Comparison of ENCODE assay signal across 17 mouse cellular contexts in genomic region chr14:102016572-102016971, GRCm38 (mm10).
DNase-seq lines count a peak whose midpoint lies in the region; ATAC-seq and TF ChIP-seq lines count a peak whose summit lies in the region.
"Had no signal": no experiment of that assay in that cellular context is flagged by ENCODE, and none has a peak within 500 bp of the region (broad histone marks: within the 10 kb centered on the region; RNA-seq: fewer than 3 reads in every experiment).

No protein-coding gene starts in this region.

- ATAC-seq in forebrain, embryonic 14.5 days: peak; percentile 55
- no peak for ATAC-seq in midbrain, embryonic 14.5 days (ENCODE audit: low FRiP score, low TSS enrichment)
- ATAC-seq: forebrain, embryonic 16.5 days; intestine, embryonic 15.5 days had no signal

- no peak for TF ChIP-seq CTCF in brain, embryonic 14.5 days (IDR thresholded peaks at IDR 0.05; ENCODE audit: borderline replicate concordance, extremely low read depth, insufficient read depth, insufficient read length)

- no peak overlapping the region for H3K4me3 ChIP-seq in forebrain, embryonic 14.5 days (ENCODE audit: low read depth, low read length)
- no peak overlapping the region for H3K4me3 ChIP-seq in forebrain, embryonic 10.5 days
- H3K4me3 ChIP-seq in midbrain, embryonic 14.5 days (replicated peaks; ENCODE audit: low read depth, low read length): no peak overlapping the region
- H3K4me3 ChIP-seq: embryonic facial prominence, embryonic 12.5 days; heart, adult 2 months; heart, embryonic 12.5 days; hindbrain, embryonic 10.5 days; intestine, embryonic 15.5 days had no signal

- no peak overlapping the region for H3K4me2 ChIP-seq in forebrain, embryonic 14.5 days (ENCODE audit: low read length)
- no peak overlapping the region for H3K4me2 ChIP-seq in midbrain, embryonic 14.5 days (ENCODE audit: low read length)
- H3K4me2 ChIP-seq: embryonic facial prominence, embryonic 12.5 days; heart, embryonic 12.5 days; intestine, embryonic 15.5 days had no signal

- no peaks in the 10 kb centered on the region for H3K36me3 ChIP-seq in forebrain, embryonic 14.5 days (ENCODE audit: control insufficient read depth, insufficient read depth, low read length)
- no peaks in the 10 kb centered on the region for H3K36me3 ChIP-seq in forebrain, embryonic 10.5 days (replicated peaks)
- no peaks in the 10 kb centered on the region for H3K36me3 ChIP-seq in midbrain, embryonic 14.5 days (ENCODE audit: control insufficient read depth, insufficient read depth, low read length)
- H3K36me3 ChIP-seq: embryonic facial prominence, embryonic 12.5 days; heart, embryonic 12.5 days; hindbrain, embryonic 10.5 days; intestine, embryonic 15.5 days had no signal

- H3K27ac ChIP-seq in forebrain, embryonic 14.5 days (ENCODE audit: low read depth, low read length): no peak overlapping the region
- no peak overlapping the region for H3K27ac ChIP-seq in forebrain, embryonic 10.5 days
- H3K27ac ChIP-seq in midbrain, embryonic 14.5 days (replicated peaks; ENCODE audit: low read depth, low read length): no peak overlapping the region
- H3K27ac ChIP-seq: embryonic facial prominence, embryonic 12.5 days; heart, adult 2 months; hindbrain, embryonic 10.5 days; intestine, embryonic 15.5 days had no signal

- H3K4me1 ChIP-seq in forebrain, embryonic 14.5 days (ENCODE audit: control insufficient read depth, insufficient read depth, low read length): no peaks in the 10 kb centered on the region
- H3K4me1 ChIP-seq in forebrain, embryonic 10.5 days: no peaks in the 10 kb centered on the region
- no peaks in the 10 kb centered on the region for H3K4me1 ChIP-seq in midbrain, embryonic 14.5 days (ENCODE audit: control insufficient read depth, insufficient read depth, low read length)
- H3K4me1 ChIP-seq: embryonic facial prominence, embryonic 12.5 days; heart, embryonic 12.5 days; hindbrain, embryonic 10.5 days had no signal

- no peaks in the 10 kb centered on the region for H3K27me3 ChIP-seq in forebrain, embryonic 14.5 days (replicated peaks; ENCODE audit: control insufficient read depth, insufficient read depth, low read length)
- no peaks in the 10 kb centered on the region for H3K27me3 ChIP-seq in forebrain, embryonic 10.5 days (ENCODE audit: poor library complexity, severe bottlenecking)
- no peaks in the 10 kb centered on the region for H3K27me3 ChIP-seq in midbrain, embryonic 14.5 days (ENCODE audit: control insufficient read depth, insufficient read depth, low read length)
- H3K27me3 ChIP-seq: embryonic facial prominence, embryonic 12.5 days; heart, embryonic 12.5 days; intestine, embryonic 15.5 days had no signal

- H3K9me3 ChIP-seq in forebrain, embryonic 14.5 days (replicated peaks; ENCODE audit: control insufficient read depth, low read length): no peaks in the 10 kb centered on the region
- H3K9me3 ChIP-seq in forebrain, embryonic 10.5 days: no peaks in the 10 kb centered on the region
- no peaks in the 10 kb centered on the region for H3K9me3 ChIP-seq in midbrain, embryonic 14.5 days (ENCODE audit: control insufficient read depth, low read length)
- H3K9me3 ChIP-seq: embryonic facial prominence, embryonic 12.5 days; heart, embryonic 12.5 days; hindbrain, embryonic 10.5 days; intestine, embryonic 15.5 days had no signal

- H3K9ac ChIP-seq in forebrain, embryonic 14.5 days (ENCODE audit: low read length): no peak overlapping the region
- no peak overlapping the region for H3K9ac ChIP-seq in midbrain, embryonic 14.5 days (replicated peaks; ENCODE audit: low read length)
- H3K9ac ChIP-seq: embryonic facial prominence, embryonic 12.5 days; heart, embryonic 12.5 days; intestine, embryonic 15.5 days had no signal

- no peak for TF ChIP-seq POLR2A in brain, embryonic 14.5 days (IDR thresholded peaks at IDR 0.05; ENCODE audit: borderline replicate concordance, extremely low read depth, insufficient read depth, insufficient read length, poor library complexity, severe bottlenecking)

- peak; percentile 19 to 23 for DNase-seq in cerebellum, adult 18-20 months
- DNase-seq in cerebellum, postnatal 4 days (ENCODE audit: low spot score in 2 of 2): no peak
- peak; percentile 56 for DNase-seq in forebrain, embryonic 14.5 days (ENCODE audit: low spot score)
- no peak for DNase-seq in forebrain, embryonic 10.5 days (ENCODE audit: extremely low spot score, low spot score)
- DNase-seq in brain, embryonic 14.5 days (ENCODE audit: low read depth): peak; percentile 73
- DNase-seq in cerebellum, postnatal 14 days: peak; percentile 11 to 63
- no peak for DNase-seq in midbrain, embryonic 14.5 days
- DNase-seq: adrenal gland, postnatal 10 days; embryo, embryonic 11 days; gastrocnemius, postnatal 14 days; heart, adult 2 months; kidney, adult 18-20 months had no signal

Comparison
In these comparisons a context has a peak if more than half of its experiments do, and no peak if none do; other contexts are left out.
1. DNase-seq: peak in cerebellum, adult 18-20 months (2 of 2), forebrain, embryonic 14.5 days (single experiment), brain, embryonic 14.5 days (single experiment) and cerebellum, postnatal 14 days (2 of 2); none in cerebellum, postnatal 4 days (0 of 2), forebrain, embryonic 10.5 days (single experiment) and midbrain, embryonic 14.5 days (single experiment).